Mouse (Mus musculus) embryo, embryonic 10.5 days (tissue): Measurements from ENCODE around the gene Auts2.

Source experiments
- DNase-seq: peaks from one replicate; pipeline ENCODE4 v3.0.0-alpha.2; 2015; ENCODE audit warnings: low spot score

The Auts2 gene

DNA sequence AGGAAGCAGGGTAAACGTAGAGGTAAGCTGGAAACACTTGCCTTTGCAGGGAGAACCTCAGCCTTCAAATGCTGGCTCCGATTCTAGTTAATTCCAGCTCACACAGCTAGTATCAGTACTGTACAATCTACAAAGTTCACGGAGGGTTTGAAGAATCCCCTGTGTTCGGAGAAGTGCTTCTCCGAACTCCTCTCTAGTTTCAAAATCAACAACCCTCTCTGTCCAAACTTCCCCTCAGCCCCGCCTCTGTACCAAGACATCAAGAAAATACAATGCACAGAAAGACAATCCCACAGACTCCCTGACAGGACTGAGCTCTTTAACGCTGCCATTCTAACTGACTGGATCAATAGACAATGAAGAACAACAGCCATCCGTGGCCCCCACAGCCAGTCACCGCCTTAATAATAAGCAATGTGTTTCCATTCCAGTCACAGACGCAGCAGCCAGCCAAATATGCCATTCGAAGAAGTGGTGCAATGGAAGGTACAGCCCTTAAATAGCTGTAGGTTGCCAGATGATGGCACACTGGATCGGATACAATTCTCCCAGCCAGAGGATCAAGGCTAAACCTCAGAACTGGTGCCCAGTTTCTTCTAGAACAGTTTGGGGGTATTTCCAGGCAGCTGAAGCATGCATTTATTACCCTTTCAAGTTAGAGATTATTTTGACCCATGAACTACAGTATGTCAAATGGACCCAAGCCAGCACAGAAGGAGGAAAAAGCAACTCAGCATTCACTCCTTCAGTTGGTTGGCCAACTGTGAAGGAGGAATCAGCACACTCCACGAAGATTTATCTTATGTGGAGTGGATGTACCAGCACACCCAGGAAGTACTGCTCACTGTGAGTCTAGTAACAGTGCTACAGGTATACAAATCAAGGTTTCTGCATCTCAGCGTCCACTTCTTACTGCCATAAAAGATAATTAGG, 151.0 kb downstream of the Auts2 start:
- DNase-seq: no peak

DNA sequence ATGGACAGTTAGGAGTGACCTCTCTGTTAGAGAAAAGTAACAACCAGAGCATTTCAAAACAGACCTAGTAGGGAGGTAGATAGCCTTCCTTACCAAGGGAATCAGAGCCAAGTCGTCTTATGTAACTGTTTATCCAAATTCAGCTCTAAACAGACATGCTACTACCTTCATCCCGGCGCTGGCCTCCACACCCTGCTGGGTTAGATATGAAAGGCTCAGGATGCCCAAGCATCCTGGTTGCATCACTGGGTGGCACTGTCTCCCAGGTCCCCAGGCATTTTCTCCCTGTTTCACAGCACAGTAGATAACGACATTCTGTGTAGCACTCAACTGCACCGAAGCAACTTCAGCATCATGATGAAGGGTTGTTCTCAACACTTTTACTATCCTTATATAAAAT, 154.4 kb downstream of the Auts2 start:
- DNase-seq: no peak

- DNase-seq: no peak
These were observed 157.8 kb downstream of the Auts2 start for GRCm38 (mm10) chr5:132385244-132385855.

GRCm38 (mm10) chr5:132380261-132380660, 162.9 kb downstream of the Auts2 start:
- DNase-seq: no peak

DNA sequence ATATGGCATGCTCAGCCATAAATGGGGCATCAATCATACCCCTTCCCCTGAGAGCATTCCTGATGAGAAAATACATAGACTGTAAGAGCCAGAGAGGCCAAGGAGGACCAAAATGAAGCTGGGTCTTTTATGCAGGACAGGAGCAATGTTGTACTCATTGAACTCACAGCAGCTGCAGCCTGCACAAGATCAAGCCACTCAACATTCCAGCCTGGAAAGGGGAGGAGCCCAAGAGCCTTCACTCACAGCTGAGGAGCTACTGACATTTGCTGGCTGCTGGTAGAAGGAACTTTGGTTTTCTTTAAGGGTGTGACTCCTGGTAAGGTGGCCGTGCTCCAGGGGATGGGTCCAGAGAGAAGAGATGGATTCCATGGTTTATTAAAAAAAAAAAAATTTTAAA, 164.2 kb downstream of the Auts2 start:
- no peak for DNase-seq

- no peak for DNase-seq
These were observed 168.0 kb downstream of the Auts2 start for GRCm38 (mm10) chr5:132375130-132375529.

DNA sequence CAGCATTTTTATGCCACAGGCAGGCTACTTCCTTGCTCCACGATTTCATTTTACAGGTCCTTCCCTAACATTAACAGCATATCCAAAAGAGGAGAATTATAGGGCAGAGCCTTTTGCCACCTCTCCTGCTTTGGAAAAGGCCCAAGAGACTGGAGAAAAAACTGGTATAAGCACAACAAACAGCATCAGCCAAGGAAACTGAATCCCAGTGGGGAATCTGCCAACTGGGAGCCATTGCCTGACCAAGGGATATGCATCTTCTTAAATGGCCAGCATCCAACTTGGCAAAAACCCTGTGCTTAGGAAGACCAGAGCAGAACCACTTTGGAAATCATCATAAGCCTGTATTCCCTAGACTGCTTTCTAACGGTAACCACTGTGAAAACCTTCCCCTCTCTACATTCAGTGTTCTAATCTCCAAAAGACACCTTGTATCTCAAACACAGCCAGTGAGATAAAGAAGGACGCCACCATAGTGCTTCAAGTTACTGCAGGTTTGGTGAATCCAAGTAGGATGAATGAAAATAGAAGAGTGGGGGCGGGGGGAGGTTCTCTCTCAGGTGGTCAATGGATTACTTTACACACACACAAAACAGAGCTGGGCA, 169.6 kb downstream of the Auts2 start:
- DNase-seq: no peak

GRCm38 (mm10) chr5:132372605-132373004, 170.5 kb downstream of the Auts2 start:
- DNase-seq: no peak

GRCm38 (mm10) chr5:132368678-132369088, 174.5 kb downstream of the Auts2 start:
- peak; percentile 67 for DNase-seq

GRCm38 (mm10) chr5:132361276-132361675, 181.9 kb downstream of the Auts2 start:
- DNase-seq: no peak

DNA sequence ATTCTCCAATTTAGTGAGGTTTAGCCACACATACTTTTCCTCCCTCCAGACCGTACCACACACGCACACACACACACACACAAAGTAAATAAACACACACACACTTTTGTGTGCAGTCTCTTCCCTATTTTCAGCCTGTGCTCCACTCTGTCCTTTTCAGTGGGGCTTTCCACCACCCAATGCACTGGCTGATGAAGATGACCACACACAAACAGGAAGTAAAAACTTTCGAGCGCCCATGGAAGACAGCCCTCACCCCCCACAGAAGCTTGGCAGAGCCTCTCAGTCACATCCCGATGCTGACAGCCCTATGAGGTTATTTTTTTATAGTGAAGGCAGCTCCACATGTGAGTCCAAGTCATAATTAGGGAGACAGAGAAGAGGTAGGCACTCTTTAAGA, 185.4 kb downstream of the Auts2 start:
- no peak for DNase-seq

- DNase-seq: no peak
These were observed 187.2 kb downstream of the Auts2 start for GRCm38 (mm10) chr5:132355935-132356334.

GRCm38 (mm10) chr5:132352437-132352836, 190.7 kb downstream of the Auts2 start:
- DNase-seq: no peak

DNA sequence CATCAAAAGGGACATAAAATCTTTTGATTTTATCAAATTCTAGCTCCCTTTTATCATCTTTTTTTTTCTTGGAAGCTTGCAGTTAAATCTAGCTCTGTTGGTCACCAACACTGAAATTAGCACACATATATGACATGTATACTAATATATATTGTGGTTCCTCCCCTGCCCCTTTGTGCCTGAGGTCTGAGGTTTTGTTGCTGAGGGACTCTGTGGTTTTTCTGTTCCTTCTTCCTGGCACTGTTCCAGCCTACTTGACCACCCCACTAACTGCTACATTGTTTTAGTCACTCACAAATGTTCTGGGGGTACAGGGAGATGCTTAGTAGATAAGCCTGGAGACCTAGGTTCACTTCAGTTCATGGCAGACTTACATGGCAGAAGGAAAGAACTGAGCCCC, 192.0 kb downstream of the Auts2 start:
- DNase-seq: no peak

DNA sequence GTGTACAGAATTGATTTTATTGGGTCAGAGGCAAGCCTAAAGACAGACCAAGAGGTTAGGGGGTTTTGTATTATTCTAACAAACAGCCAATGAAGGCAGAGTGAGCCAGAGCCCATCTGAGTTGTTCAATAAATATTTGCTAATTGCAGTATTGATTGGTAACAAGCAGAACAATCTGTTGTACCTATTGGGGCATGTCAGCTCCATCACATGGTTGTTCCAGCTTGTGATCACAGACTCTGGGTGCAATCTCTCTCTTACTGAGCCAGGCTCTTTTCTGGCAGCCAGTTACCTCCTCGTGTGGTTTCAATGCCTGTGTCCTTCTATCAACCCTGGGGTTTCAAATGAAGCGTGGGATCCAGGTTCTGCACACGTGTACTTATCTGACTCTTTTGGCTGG, 201.8 kb downstream of the Auts2 start:
- DNase-seq: no peak

DNA sequence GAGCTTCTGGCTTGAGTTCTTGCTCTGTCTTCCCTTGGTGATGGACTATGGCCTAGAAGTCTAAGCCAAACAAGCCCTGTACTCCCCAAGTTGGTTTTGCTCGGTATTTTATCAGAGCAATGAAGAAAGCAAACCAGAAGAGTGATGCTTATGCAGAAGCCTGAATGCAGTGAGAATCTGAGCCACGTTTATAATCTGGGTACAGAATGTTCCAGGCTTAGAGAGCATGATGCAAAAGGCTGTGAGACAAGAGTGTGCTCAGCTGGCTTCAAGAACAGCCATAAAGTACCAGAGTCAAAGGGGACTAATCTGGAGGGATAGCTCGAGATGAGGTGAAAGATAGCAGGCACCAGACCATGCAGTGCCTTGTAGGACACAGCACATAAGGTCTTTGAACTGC, 205.5 kb downstream of the Auts2 start:
- no peak for DNase-seq

GRCm38 (mm10) chr5:132335719-132336118, 207.4 kb downstream of the Auts2 start:
- DNase-seq: no peak

- no peak for DNase-seq
These were observed 208.3 kb downstream of the Auts2 start for GRCm38 (mm10) chr5:132334796-132335195.

- no peak for DNase-seq
These were observed 209.4 kb downstream of the Auts2 start for GRCm38 (mm10) chr5:132333744-132334143.

GRCm38 (mm10) chr5:132332521-132332920, 210.6 kb downstream of the Auts2 start:
- no peak for DNase-seq

DNA sequence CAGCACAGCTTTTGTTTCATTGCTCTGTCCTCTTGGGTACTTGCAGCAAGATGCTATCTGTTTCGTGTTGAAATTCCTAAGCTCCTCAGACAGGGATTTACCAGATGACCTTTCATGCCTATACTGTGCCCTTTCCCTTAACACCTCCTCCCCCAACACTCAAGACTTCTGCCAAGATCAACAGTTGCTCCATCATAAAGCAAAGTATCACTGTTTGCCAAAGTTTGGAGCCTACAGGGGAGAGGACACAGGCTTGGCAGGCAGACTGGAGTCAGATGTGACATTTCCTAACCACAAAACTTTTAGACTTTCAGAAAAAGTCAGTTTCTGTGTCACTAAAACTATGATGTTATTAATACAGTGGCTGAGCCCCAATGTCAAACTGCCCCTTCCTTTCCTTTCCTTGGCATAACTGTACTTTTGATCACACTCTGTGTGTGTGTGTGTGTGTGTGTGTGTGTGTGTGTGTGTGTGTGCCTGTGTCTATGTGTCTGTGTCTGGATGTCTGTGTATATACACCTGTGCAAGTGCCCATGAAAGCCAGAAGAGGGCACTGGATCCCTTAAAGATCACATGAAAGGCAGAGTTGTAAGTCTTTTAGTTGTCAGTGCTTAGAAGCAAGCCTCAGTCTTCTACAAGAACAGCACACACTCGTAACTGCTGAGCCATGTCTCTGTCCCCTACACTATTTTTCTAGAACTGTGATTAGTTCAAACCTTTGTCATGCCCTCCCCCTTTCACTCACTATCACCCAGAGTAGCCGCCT, 213.8 kb downstream of the Auts2 start:
- no peak for DNase-seq

DNA sequence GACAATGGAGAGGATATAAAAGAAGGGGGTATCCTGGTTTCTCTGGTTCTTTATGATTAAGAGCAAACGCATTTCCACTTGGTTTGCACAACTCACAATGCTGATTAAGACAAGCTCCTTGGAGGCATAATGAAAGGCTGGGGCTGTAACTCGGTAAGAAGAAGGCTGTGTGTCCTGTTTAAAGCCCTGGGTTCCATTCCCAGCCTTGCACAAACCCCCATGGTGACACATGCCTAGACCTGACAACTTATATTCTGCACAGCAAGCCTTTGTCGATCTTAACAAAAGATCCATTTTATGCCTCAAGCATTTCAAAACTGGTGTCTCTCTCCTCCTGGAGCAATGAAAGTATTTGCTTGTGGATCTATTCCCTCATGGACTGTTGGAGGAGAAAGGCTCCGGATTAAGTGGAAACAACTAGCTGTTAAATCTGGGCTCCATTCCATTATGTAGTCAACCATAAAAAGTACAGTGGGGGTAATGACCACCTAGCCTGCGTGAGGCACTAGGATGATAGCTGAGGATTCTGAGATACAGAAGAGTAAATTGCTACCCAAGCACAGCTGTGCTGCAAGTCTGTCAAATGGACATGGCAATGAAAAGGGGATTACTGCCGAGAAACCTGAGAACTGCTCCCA, 218.8 kb downstream of the Auts2 start:
- DNase-seq: no peak
